Mouse (Mus musculus): ENCODE results near the gene H2-Ke6. TPM values are rescaled to one million over a fixed set of nuclear protein-coding genes. Genes with fewer than 3 reads are reported as not detected.

The H2-Ke6 gene
- polyA plus RNA-seq, 1 experiment from 2014 or later, result 59.8 TPM

DNA sequence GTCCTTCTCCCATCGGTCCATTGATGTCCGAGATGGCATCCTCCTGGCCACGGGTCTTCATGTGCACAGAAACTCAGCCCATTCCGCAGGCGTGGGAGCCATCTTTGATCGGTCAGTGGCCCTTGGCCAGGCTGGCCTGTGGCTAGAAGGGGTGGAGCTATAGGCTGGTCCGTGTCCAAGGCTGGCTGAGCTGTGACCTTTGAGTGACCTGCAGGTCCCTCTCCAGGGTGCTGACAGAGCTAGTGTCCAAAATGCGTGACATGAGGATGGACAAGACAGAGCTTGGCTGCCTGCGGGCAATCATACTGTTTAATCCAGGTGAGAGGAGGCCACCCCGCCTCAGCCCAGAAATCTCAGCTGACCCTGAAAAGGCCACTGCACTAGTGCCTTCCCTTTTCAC lies 8.8 kb upstream of the H2-Ke6 start:
- Histone ChIP-seq H3K4me3 (ENCODE audit: low read depth, low read length) (no peak overlapping the region), H3K4me2 (replicated peaks; ENCODE audit: low read depth, low read length) (no peak overlapping the region), H3K27me3 (replicated peaks; ENCODE audit: insufficient read depth, low read length) (no peaks in the 10 kb centered on the region), H3K36me3 (ENCODE audit: insufficient read depth, low read length) (peaks cover 10% of the 10 kb centered on the region), H3K4me1 (ENCODE audit: insufficient read depth, low read depth, low read length) (peaks cover 20% of the 10 kb centered on the region; the same call in 1 of the 2 replicates), H3K27ac (ENCODE audit: low read length) (no peak overlapping the region), H3K9ac (replicated peaks; ENCODE audit: low read depth) (no peak overlapping the region), H3K9me3 (ENCODE audit: low read length) (no peaks in the 10 kb centered on the region)
- WGBS, result 76% methylated on average over 10 of the region's 10 CpGs
- ATAC-seq, result no peak
- no peak for TF ChIP-seq EP300 (IDR thresholded peaks at IDR 0.05)
- TF ChIP-seq CTCF (IDR thresholded peaks at IDR 0.05), result no peak
- DNase-seq (ENCODE audit: low spot score), result no peak

DNA sequence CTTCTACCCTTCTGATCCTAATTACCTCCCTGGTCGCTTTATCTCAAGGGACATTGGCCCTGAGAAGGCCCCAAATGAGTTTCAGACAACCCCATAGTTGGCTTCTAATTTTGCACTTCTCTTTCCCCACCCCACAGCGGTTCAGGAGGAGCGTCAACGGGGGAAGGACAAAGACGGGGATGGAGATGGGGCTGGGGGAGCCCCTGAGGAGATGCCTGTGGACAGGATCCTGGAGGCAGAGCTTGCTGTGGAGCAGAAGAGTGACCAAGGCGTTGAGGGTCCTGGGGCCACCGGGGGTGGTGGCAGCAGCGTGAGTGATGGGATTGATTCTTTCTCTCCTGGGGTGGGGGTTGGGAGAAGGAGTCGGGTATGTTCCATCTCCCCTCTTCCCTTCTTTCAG lies 7.7 kb upstream of the H2-Ke6 start:
- 89% methylated on average over 9 of the region's 9 CpGs for WGBS
- Histone ChIP-seq H3K9me3 (ENCODE audit: low read length) (no peaks in the 10 kb centered on the region), H3K36me3 (ENCODE audit: insufficient read depth, low read length) (peaks cover 10% of the 10 kb centered on the region), H3K27me3 (replicated peaks; ENCODE audit: insufficient read depth, low read length) (no peaks in the 10 kb centered on the region), H3K9ac (replicated peaks; ENCODE audit: low read depth) (no peak overlapping the region), H3K27ac (ENCODE audit: low read length) (no peak overlapping the region), H3K4me1 (ENCODE audit: insufficient read depth, low read depth, low read length) (peaks cover 24% of the 10 kb centered on the region; the same call in 1 of the 2 replicates), H3K4me3 (ENCODE audit: low read depth, low read length) (no peak overlapping the region), H3K4me2 (replicated peaks; ENCODE audit: low read depth, low read length) (no peak overlapping the region)
- TF ChIP-seq CTCF (IDR thresholded peaks at IDR 0.05) (no peak), EP300 (IDR thresholded peaks at IDR 0.05) (no peak)
- DNase-seq (ENCODE audit: low spot score), result no peak
- no peak for ATAC-seq

DNA sequence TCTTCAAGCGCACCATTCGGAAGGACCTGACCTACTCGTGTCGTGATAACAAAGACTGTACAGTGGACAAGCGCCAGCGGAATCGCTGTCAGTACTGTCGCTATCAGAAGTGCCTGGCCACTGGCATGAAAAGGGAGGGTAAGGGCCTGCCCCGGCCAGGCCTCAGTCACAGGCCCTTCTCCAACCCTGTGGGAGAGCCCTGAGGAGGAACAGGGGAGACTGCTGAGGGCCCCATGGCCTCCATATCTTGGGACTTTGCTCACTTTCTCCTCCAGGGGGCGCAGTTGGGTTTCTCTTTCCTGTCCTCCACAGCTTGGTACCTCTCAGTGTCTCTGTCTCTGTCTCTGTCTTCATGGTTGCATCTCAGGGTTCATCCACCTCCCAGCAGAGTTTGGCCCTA lies 6.2 kb upstream of the H2-Ke6 start:
- DNase-seq (ENCODE audit: low spot score), result peak; percentile 64

DNA sequence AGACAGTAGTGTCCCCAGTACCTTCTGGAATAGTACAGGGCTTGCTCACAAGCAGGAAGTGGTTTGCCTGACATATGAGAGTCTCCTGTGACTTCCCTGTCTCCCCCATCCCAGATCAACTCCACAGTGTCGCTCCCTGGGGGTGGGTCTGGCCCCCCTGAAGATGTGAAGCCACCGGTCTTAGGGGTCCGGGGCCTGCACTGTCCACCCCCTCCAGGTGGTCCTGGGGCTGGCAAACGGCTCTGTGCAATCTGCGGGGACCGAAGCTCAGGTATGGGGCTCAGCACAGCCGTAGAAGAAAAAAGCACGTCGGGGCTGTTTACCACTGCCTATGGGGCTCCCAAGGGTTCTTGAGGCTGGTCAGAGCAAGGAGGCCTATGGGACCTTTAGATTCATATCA lies 5.6 kb upstream of the H2-Ke6 start:
- Histone ChIP-seq H3K27me3 (replicated peaks; ENCODE audit: insufficient read depth, low read length) (no peaks in the 10 kb centered on the region), H3K36me3 (ENCODE audit: insufficient read depth, low read length) (peaks cover 23% of the 10 kb centered on the region), H3K9ac (replicated peaks; ENCODE audit: low read depth) (no peak overlapping the region), H3K4me3 (ENCODE audit: low read depth, low read length) (no peak overlapping the region), H3K27ac (ENCODE audit: low read length) (no peak overlapping the region), H3K4me1 (ENCODE audit: insufficient read depth, low read depth, low read length) (peaks cover 31% of the 10 kb centered on the region), H3K9me3 (ENCODE audit: low read length) (no peaks in the 10 kb centered on the region), H3K4me2 (replicated peaks; ENCODE audit: low read depth, low read length) (no peak overlapping the region; the same call in 1 of the 2 replicates)
- TF ChIP-seq EP300 (IDR thresholded peaks at IDR 0.05) (no peak), CTCF (IDR thresholded peaks at IDR 0.05) (no peak)
- 91% methylated on average over 9 of the region's 9 CpGs for WGBS
- no peak for DNase-seq (ENCODE audit: low spot score)
- ATAC-seq, result no peak

More for the DNA sequence above, 6.2 kb upstream of the H2-Ke6 start:
- ATAC-seq, result no peak
- Histone ChIP-seq H3K27ac (ENCODE audit: low read length) (no peak overlapping the region), H3K9ac (replicated peaks; ENCODE audit: low read depth) (no peak overlapping the region), H3K4me3 (ENCODE audit: low read depth, low read length) (no peak overlapping the region), H3K27me3 (replicated peaks; ENCODE audit: insufficient read depth, low read length) (no peaks in the 10 kb centered on the region), H3K36me3 (ENCODE audit: insufficient read depth, low read length) (peaks cover 18% of the 10 kb centered on the region), H3K4me1 (ENCODE audit: insufficient read depth, low read depth, low read length) (peaks cover 35% of the 10 kb centered on the region), H3K4me2 (replicated peaks; ENCODE audit: low read depth, low read length) (no peak overlapping the region), H3K9me3 (ENCODE audit: low read length) (no peaks in the 10 kb centered on the region)
- TF ChIP-seq CTCF (IDR thresholded peaks at IDR 0.05) (peak; percentile 81), EP300 (IDR thresholded peaks at IDR 0.05) (no peak)
- 66% methylated on average over 10 of the region's 10 CpGs for WGBS

DNA sequence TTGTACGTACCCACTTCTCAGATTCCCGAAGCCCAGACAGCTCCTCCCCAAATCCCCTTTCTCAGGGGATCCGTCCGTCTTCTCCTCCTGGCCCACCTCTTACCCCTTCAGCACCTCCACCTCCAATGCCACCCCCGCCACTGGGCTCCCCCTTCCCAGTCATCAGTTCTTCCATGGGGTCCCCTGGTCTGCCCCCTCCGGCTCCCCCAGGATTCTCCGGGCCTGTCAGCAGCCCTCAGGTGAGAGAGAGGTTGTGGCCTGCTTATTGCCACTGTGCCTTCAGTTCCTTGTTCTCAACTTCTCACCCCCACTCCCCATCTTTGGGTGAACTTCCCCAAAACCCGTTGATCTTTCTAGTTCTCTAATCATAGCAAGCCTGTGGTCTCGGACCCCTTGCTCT lies 4.9 kb upstream of the H2-Ke6 start:
- H3K9ac ChIP-seq (replicated peaks; ENCODE audit: low read depth), result peak overlapping the region; percentile 91; the same call in 1 of the 2 replicates
- H3K4me2 ChIP-seq (replicated peaks; ENCODE audit: low read depth, low read length), result peak overlapping the region; percentile 82
- no peak for DNase-seq (ENCODE audit: low spot score)
- H3K9me3 ChIP-seq (ENCODE audit: low read length), result no peaks in the 10 kb centered on the region
- peaks cover 23% of the 10 kb centered on the region for H3K36me3 ChIP-seq (ENCODE audit: insufficient read depth, low read length)
- ATAC-seq, result no peak
- peak overlapping the region; percentile 98 for H3K27ac ChIP-seq (ENCODE audit: low read length)
- no peaks in the 10 kb centered on the region for H3K27me3 ChIP-seq (replicated peaks; ENCODE audit: insufficient read depth, low read length)
- H3K4me3 ChIP-seq (ENCODE audit: low read depth, low read length), result peak overlapping the region; percentile 94; the same call in 1 of the 2 replicates
- peaks cover 28% of the 10 kb centered on the region for H3K4me1 ChIP-seq (ENCODE audit: insufficient read depth, low read depth, low read length)
- WGBS, result 36% methylated on average over 9 of the region's 9 CpGs
- TF ChIP-seq CTCF (IDR thresholded peaks at IDR 0.05) (no peak), EP300 (IDR thresholded peaks at IDR 0.05) (no peak)

DNA sequence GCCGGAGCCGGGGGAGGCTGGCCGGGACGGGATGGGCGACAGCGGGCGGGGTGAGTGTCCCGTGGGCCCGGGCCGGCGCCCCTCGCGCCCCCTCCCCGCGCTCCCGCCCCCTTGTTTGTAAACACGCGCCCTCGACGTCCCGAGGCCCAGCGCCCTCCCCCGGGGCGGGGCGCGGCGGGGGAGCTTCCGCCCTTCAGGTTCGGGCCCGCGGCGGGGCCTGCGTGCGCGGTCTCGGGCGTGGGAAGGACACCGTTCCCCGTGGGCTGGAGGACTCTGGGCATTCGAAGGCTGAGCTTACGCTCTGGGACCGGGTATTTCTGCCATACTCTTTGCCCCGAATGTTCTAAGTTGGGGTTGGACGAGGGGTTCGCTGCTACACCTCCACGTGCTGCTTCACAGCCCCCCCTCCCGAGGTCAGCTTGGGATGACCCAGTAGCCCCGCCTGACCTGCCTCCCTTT lies 4.3 kb upstream of the H2-Ke6 start:
- ATAC-seq (peak; percentile 32), DNase-seq (ENCODE audit: low spot score) (peak; percentile 71)
- H3K27ac ChIP-seq (ENCODE audit: low read length), result peak overlapping the region; percentile 98
- peaks cover 31% of the 10 kb centered on the region for H3K4me1 ChIP-seq (ENCODE audit: insufficient read depth, low read depth, low read length)
- H3K4me2 ChIP-seq (replicated peaks; ENCODE audit: low read depth, low read length), result peak overlapping the region; percentile 82
- no peaks in the 10 kb centered on the region for H3K27me3 ChIP-seq (replicated peaks; ENCODE audit: insufficient read depth, low read length)
- 0% methylated on average over 19 of the region's 48 CpGs for WGBS
- H3K36me3 ChIP-seq (ENCODE audit: insufficient read depth, low read length), result peaks cover 23% of the 10 kb centered on the region
- H3K9ac ChIP-seq (replicated peaks; ENCODE audit: low read depth), result peak overlapping the region; percentile 91
- peak overlapping the region; percentile 94 for H3K4me3 ChIP-seq (ENCODE audit: low read depth, low read length)
- no peak for TF ChIP-seq EP300 (IDR thresholded peaks at IDR 0.05)
- TF ChIP-seq CTCF (IDR thresholded peaks at IDR 0.05), result no peak; the same call in 1 of the 2 replicates
- no peaks in the 10 kb centered on the region for H3K9me3 ChIP-seq (ENCODE audit: low read length)

All from lung, postnatal 0 days (tissue).